Mouse (Mus musculus) regulatory T cell (primary cell): ENCODE results near the gene Syne2.

Experiments
- in situ Hi-C: fragments of 300-600 bp; cut with MboI, MseI; formaldehyde crosslinking; loops from one replicate; pipeline ENCODE4 v1.15.1; 2025; ENCODE audit warnings: high pct_unique_total_duplicates

Syne2 gene

GRCm38 (mm10) chr12:75817959-75818452 lies at the start of gene Syne2:
Gene Syne2, plus strand, starts transcription at chr12:75818134.
- in situ Hi-C loops, result no loop called here

DNA sequence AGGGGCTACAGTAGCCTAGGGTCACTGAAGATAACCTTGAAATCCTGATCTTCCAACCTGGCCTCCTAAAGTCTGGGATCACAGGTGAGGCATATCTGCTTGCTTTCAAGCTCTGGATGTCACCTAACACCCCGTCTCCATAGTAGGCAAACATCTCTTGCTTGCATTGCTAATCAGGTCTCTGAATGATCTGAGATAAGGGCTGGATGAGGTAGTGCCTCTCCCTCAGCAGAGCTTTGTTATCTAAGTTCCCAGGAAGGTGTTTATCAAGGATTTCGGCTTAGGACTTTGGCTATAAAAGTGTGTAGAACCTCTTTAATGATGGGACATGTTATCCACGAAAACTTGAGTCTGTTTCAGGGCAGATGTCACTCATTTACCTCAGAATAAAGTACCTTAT lies 46.5 kb upstream of the Syne2 start:
- in situ Hi-C loops, result loop anchor here (5.0 to 25.0 kb wide), 3 partner anchors 94 to 309 kb away; no protein-coding TSS in a partner anchor

- in situ Hi-C loops, result loop anchor here (5.0 to 25.0 kb wide), 3 partner anchors 95 to 310 kb away; no protein-coding TSS in a partner anchor
Measured at GRCm38 (mm10) chr12:75772424-75773034, 45.4 kb upstream of the Syne2 start.

- in situ Hi-C loops, result loop anchor here (10.0 kb wide), 1 partner anchor 113 kb away; no protein-coding TSS in a partner anchor
Measured at GRCm38 (mm10) chr12:75781445-75781844, 36.5 kb upstream of the Syne2 start.

DNA sequence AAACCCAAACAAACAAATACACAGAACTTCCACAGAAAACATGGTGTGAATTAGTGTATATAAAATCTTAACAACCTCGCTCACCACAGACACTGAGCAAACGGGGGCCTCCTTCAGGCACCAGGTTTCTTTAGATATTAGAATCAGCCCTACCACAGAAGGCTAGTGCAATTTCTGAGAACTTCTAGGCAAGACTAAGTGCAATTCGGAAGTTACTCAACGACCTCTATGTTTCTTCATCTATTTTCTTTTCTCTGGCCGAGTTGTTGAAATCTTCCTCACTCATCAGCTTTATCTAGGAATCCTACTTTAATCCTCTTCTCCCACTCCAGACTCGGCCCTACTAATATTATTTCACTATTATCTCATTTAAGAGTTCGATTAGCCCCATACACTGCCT lies 35.9 kb upstream of the Syne2 start:
- in situ Hi-C loops, result loop anchor here (10.0 kb wide), 1 partner anchor 113 kb away; no protein-coding TSS in a partner anchor

DNA sequence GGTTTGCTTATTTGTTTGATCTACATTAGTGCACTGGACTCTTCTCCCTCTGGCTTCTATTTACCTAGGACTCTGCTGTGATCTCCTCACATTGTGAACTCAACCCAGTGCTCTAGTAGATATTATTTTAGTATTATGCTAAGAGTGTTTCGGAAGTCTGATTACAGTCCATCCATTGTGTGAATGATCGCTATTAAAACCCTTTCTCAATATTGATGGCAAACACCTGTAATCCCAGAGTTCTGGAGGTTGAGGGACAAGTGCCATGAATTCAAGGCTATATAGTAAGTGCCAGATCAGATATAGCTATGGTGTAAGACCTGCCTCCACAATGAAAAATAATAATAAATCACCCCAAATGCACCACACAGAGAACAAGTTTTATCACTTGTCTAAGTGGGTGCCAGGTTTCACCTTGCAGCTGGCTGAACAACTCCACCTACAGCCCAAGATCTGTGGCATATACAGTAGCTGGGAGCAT lies 33.6 kb upstream of the Syne2 start:
- in situ Hi-C loops, result loop anchor here (10.0 kb wide), 1 partner anchor 110 kb away; no protein-coding TSS in a partner anchor

DNA sequence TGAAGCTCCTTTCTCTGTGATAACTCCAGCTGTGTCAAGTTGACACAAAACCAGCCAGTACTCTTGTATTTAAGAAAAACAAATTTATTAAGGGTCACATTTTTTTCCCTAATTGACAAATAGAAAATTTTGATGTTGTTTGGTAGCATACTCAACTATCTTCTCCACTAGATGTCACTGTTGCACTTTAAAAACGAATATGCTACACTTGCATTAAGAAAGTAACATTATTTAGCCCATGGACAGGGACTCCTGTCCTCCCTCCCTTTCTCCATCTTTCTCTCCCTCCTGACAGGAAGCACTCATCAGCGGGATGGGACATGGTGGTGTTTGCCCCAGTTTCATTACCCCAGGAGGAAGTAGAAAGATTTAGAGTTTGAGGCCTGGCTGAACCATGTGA lies 31.3 kb upstream of the Syne2 start:
- in situ Hi-C loops, result loop anchor here (5.0 to 10.0 kb wide), 3 partner anchors 108 to 406 kb away; no protein-coding TSS in a partner anchor

DNA sequence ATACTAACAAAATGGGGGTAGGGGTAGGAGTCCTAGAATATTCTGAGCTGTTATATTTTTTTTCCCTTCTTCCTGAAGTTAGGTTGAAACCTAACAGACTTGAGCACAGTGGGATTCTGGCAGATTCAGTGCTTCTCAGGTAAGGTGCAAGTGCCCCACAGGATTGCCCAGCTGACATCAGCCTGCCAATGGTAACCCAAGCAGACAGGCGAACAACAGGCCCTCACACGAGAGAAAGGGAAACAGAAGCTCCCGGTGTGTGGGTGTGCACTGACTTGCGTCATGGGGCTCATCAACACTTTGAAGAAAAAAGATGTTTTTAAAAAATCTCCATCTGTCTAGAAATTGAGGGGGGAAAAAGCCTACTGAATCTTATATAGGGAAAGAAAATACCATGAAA lies 28.5 kb upstream of the Syne2 start:
- in situ Hi-C loops, result loop anchor here (5.0 to 10.0 kb wide), 3 partner anchors 105 to 403 kb away; no protein-coding TSS in a partner anchor

DNA sequence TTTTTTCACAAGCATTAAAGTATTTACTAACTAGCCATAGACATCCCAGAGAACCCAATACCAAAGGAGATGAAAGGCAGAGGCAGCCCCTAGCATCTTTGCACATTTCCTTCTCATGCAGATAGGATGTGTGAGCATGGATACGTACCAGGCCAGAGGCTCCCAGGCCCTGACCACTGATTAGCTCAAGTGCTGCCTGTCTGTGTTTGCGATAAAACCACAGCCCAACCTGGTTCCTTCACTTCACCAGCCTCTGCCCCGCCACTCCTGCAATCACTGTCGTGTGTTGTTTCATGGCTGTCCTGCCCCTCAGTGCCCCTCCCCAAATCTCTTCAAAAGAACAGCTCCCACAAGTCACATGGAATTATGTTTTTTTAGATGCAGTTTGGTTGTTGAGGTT lies 23.4 kb upstream of the Syne2 start:
- in situ Hi-C loops, result no loop called here

GRCm38 (mm10) chr12:75796510-75796909 lies 21.4 kb upstream of the Syne2 start:
- in situ Hi-C loops, result no loop called here

DNA sequence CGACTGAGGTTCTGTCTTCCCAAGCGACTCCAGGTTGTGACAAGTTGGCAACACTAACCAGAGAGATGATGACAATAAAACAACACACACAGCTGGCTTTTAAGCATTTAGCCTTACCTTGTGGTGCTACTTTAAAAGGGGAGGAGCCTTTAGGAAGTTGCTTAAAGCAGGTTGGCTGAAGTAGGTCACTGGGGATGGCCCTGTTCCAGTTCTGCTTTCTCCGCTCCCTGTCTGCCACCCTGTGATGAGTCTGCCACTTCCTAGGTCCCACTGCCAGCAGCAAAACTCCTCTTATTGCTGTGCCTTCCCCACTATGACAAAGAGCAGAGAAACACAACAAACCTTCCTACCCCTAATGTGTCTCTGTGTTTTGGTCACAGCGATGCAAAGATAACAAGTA lies 11.7 kb upstream of the Syne2 start:
- in situ Hi-C loops, result no loop called here

DNA sequence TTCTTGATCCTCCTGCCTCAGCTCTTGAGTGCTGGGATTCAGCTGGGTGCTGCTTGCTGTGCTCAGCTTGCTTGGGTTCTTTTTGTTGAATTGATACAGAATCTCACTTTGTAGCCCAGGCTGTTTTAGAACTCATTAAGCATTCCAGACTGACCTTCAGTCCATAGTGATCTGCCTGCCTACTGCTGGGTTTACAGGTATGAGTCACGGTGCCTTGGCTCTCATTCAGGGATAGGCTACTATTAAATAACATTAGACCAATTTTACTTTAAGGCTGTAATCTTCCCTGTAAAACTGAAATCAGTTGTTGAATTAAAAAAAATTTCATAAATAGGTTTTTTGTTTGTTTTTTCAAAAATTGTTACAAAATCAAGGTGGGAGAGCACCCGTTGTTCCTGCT lies 4.2 kb upstream of the Syne2 start:
- in situ Hi-C loops, result no loop called here

GRCm38 (mm10) chr12:75814551-75814950 lies 3.4 kb upstream of the Syne2 start:
- in situ Hi-C loops, result no loop called here

- in situ Hi-C loops, result no loop called here
Measured at GRCm38 (mm10) chr12:75816981-75817856, 715 bp upstream of the Syne2 start.

- in situ Hi-C loops, result no loop called here
Measured at GRCm38 (mm10) chr12:75818453-75819434, 810 bp downstream of the Syne2 start.

GRCm38 (mm10) chr12:75819481-75819880 lies 1.5 kb downstream of the Syne2 start:
- in situ Hi-C loops, result no loop called here

DNA sequence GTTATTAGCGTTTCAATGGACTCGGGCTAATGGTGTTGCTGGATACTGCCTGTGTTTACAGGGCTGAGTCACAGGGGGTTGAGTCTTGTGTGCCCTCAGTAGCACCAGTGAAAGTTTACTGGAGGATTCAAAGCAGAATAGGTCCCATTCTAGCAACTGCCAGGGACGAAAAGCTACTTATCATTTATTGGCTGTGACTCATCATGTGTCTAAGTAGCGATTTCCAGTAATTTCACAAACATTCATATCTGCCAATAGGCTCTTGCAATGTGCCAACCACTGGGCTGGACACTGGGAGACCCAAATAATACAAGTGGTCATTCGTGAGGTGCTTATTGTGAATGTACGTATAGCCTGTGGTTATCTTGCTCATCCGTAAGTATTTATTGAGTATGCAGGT lies 2.3 kb downstream of the Syne2 start:
- in situ Hi-C loops, result no loop called here

DNA sequence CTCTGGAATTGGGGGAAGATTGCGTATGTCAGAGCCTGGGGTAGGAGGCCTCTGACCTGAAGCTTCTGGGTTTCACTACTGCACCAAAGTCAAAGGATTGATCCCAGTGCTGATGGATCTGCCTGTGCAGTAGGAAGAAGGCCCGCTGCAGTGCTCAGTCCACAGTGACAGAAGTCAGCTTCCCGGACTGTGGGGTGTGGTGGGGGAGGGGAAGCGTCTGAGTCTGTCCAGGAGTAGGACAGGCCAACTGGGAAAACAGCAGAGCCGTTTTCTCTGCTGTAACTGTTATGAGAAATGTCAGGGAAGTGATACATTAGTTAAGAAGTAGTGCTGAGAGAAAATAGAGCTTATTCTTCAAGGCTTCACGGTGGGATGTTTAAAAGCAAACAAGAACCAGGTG lies 4.2 kb downstream of the Syne2 start:
- in situ Hi-C loops, result no loop called here

DNA sequence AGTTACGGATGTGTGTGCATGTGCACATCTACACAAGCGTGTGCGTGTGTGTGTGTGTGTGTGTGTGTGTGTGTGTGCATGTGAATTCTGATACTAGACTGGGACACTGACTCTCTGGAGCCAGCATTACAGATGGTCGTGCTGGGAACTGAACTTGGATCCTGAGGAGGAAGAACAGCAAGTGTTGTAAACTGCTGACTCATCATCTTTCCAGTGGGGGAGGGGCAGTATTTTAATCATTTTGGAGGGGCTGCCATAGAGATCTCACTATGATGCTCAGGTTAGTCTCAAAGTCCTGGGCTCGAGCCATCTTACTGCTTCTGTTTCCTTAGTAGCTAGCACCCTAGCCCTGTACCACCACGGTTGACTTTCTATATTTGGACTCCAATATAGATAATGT lies 5.5 kb downstream of the Syne2 start:
- in situ Hi-C loops, result no loop called here

DNA sequence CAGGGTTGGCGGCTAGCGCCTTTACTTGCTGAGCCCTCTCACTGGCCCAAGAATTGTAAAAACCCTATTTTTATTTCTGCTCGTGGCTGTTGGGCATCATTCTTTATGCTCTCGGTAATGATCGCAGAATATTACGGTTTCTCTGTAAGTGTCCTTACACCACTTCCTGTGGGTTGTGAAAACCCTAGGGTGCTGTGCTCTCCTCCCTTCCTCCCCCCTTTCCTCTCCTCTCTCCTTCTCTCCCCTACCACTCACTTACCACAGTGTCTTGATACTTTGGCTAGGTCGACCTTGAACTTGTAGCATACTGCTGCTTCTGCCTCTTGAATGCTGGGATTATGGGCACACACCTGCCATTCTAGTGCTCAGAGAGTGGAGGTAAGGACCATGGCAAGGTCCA lies 7.5 kb downstream of the Syne2 start:
- in situ Hi-C loops, result no loop called here
